Mouse (Mus musculus) limb, embryonic 15.5 days (tissue): ENCODE data around the gene Slc36a2. TPM values are rescaled to one million over a fixed set of nuclear protein-coding genes. Genes with fewer than 3 reads are reported as not detected.
A peak's percentile ranks its signal among the peaks of the same experiment; 100 is the strongest.

Experiments
- ATAC-seq: fragments of 200-750 bp; cut with Nextera tagmentation; 2 replicates; pipeline ENCODE4 v1.8.0; 2017; ENCODE audit warnings: low read depth, moderate TSS enrichment; ENCODE audit not compliant: insufficient number of reproducible peaks, low FRiP score, low TSS enrichment
- H3K27ac ChIP-seq: fragments of 300-500 bp; sonication (generic); 2 replicates; pipeline ENCODE4 v1.5.1; 2015; ENCODE audit warnings: moderate library complexity, mild to moderate bottlenecking, inconsistent platforms
- H3K27me3 ChIP-seq: fragments of 300-500 bp; sonication (generic); 2 replicates; pipeline ENCODE4 v1.6.1; 2015; ENCODE audit warnings: inconsistent platforms
- H3K36me3 ChIP-seq: fragments of 300-500 bp; sonication (generic); 2 replicates; pipeline ENCODE4 v1.6.1; 2015; ENCODE audit warnings: inconsistent platforms
- H3K4me1 ChIP-seq: fragments of 300-500 bp; sonication (generic); 2 replicates; pipeline ENCODE4 v1.6.1; 2015; ENCODE audit warnings: inconsistent platforms
- H3K4me2 ChIP-seq: fragments of 300-500 bp; sonication (generic); 2 replicates; pipeline ENCODE4 v1.6.1; 2015; ENCODE audit warnings: mild to moderate bottlenecking, inconsistent platforms
- H3K4me3 ChIP-seq: fragments of 300-500 bp; sonication (generic); 2 replicates; pipeline ENCODE4 v1.5.1; 2015; ENCODE audit warnings: mild to moderate bottlenecking, inconsistent platforms
- H3K9ac ChIP-seq: fragments of 300-500 bp; sonication (generic); 2 replicates; pipeline ENCODE4 v1.6.1; 2015; ENCODE audit warnings: inconsistent platforms
- H3K9me3 ChIP-seq: fragments of 300-500 bp; sonication (generic); 2 replicates; pipeline ENCODE4 v1.6.1; 2016; ENCODE audit warnings: inconsistent platforms
- WGBS: fragments of 180-500 bp; shearing (Covaris S2); methylation state at CpG from one replicate; pipeline ENCODE4 v1.1.7; 2015; 5-methylcytosine and 5-hydroxymethylcytosine counted together
- polyA plus RNA-seq: library from polyadenylated mRNA; unstranded; fragments of >200 nt; fragmentation: Nextera tagmentation; extraction: Ambion mirVana; gene quantifications from 2 replicates; pipeline ENCODE4 v1.2.1, GENCODE M21; 2015

Slc36a2 gene
- polyA plus RNA-seq, 1 experiment from 2014 or later, result 2.1 TPM

- H3K9ac ChIP-seq, result no peak within 1 kb of the TSS
- no peak within 1 kb of the TSS for H3K4me2 ChIP-seq
- ATAC-seq, result no peak
- H3K27me3 ChIP-seq, result no peaks in the 10 kb centered on the region
- no peak within 1 kb of the TSS for H3K4me3 ChIP-seq
- no peak within 1 kb of the TSS for H3K27ac ChIP-seq
- H3K4me1 ChIP-seq, result no peaks in the 10 kb centered on the region
- H3K9me3 ChIP-seq, result no peaks in the 10 kb centered on the region; the same call in 1 of the 2 replicates
- no peaks in the 10 kb centered on the region for H3K36me3 ChIP-seq
- 73% methylated on average over 3 of the region's 3 CpGs for WGBS
These were observed 33.3 kb downstream of the Slc36a2 start, which contains the start of gene Slc36a3 for GRCm38 (mm10) chr11:55151608-55152007. Gene Slc36a3 (minus strand): TSS chr11:55151708.

- WGBS, result 72% methylated on average over 4 of the region's 4 CpGs
- Histone ChIP-seq H3K9ac (no peak overlapping the region), H3K4me3 (no peak overlapping the region), H3K27me3 (no peaks in the 10 kb centered on the region), H3K4me1 (no peaks in the 10 kb centered on the region), H3K27ac (no peak overlapping the region), H3K4me2 (no peak overlapping the region), H3K36me3 (no peaks in the 10 kb centered on the region), H3K9me3 (no peaks in the 10 kb centered on the region)
- no peak for ATAC-seq
These were observed 36.4 kb downstream of the Slc36a2 start for GRCm38 (mm10) chr11:55148461-55148860.

- ATAC-seq, result no peak
- H3K36me3 ChIP-seq, result no peaks in the 10 kb centered on the region
- H3K27ac ChIP-seq, result no peak overlapping the region
These were observed 37.5 kb downstream of the Slc36a2 start for GRCm38 (mm10) chr11:55147423-55147822.

GRCm38 (mm10) chr11:55146855-55147254, 38.0 kb downstream of the Slc36a2 start:
- Histone ChIP-seq H3K27me3 (no peaks in the 10 kb centered on the region), H3K4me1 (no peaks in the 10 kb centered on the region), H3K27ac (no peak overlapping the region), H3K9me3 (no peaks in the 10 kb centered on the region), H3K4me3 (no peak overlapping the region), H3K9ac (no peak overlapping the region), H3K36me3 (no peaks in the 10 kb centered on the region), H3K4me2 (no peak overlapping the region)
- ATAC-seq, result no peak
- WGBS, result 79% methylated on average over 1 of the region's 1 CpGs

More at GRCm38 (mm10) chr11:55147423-55147822, 37.5 kb downstream of the Slc36a2 start:
- Histone ChIP-seq H3K4me2 (no peak overlapping the region), H3K9me3 (no peaks in the 10 kb centered on the region), H3K4me1 (no peaks in the 10 kb centered on the region), H3K4me3 (no peak overlapping the region), H3K9ac (no peak overlapping the region), H3K27me3 (no peaks in the 10 kb centered on the region)
- WGBS, result 60% methylated on average over 6 of the region's 6 CpGs

GRCm38 (mm10) chr11:55144011-55144410, 40.9 kb downstream of the Slc36a2 start:
- no peak overlapping the region for H3K4me2 ChIP-seq
- H3K27ac ChIP-seq, result no peak overlapping the region
- no peaks in the 10 kb centered on the region for H3K36me3 ChIP-seq
- H3K27me3 ChIP-seq, result no peaks in the 10 kb centered on the region
- 41% methylated on average over 5 of the region's 5 CpGs for WGBS
- no peaks in the 10 kb centered on the region for H3K9me3 ChIP-seq
- no peaks in the 10 kb centered on the region for H3K4me1 ChIP-seq
- H3K9ac ChIP-seq, result no peak overlapping the region
- ATAC-seq, result peak; percentile 54; the same call in 1 of the 2 replicates
- no peak overlapping the region for H3K4me3 ChIP-seq

GRCm38 (mm10) chr11:55141502-55141901, 43.4 kb downstream of the Slc36a2 start:
- H3K27ac ChIP-seq, result no peak overlapping the region
- H3K4me1 ChIP-seq, result no peaks in the 10 kb centered on the region
- H3K36me3 ChIP-seq, result no peaks in the 10 kb centered on the region
- H3K9me3 ChIP-seq, result no peaks in the 10 kb centered on the region
- H3K4me3 ChIP-seq, result no peak overlapping the region
- no peak for ATAC-seq
- no peaks in the 10 kb centered on the region for H3K27me3 ChIP-seq
- no peak overlapping the region for H3K9ac ChIP-seq
- no peak overlapping the region for H3K4me2 ChIP-seq
- 84% methylated on average over 4 of the region's 4 CpGs for WGBS

- ATAC-seq, result no peak
- Histone ChIP-seq H3K36me3 (no peaks in the 10 kb centered on the region), H3K4me1 (no peaks in the 10 kb centered on the region), H3K4me2 (no peak overlapping the region), H3K9me3 (no peaks in the 10 kb centered on the region), H3K9ac (no peak overlapping the region), H3K27me3 (no peaks in the 10 kb centered on the region), H3K4me3 (no peak overlapping the region), H3K27ac (no peak overlapping the region)
These were observed 47.2 kb downstream of the Slc36a2 start for GRCm38 (mm10) chr11:55137646-55138045.

- Histone ChIP-seq H3K9ac (no peak overlapping the region), H3K9me3 (no peaks in the 10 kb centered on the region), H3K4me2 (no peak overlapping the region), H3K27me3 (no peaks in the 10 kb centered on the region), H3K4me3 (no peak overlapping the region), H3K27ac (no peak overlapping the region), H3K4me1 (no peaks in the 10 kb centered on the region), H3K36me3 (no peaks in the 10 kb centered on the region)
- ATAC-seq, result no peak
- 79% methylated on average over 15 of the region's 15 CpGs for WGBS
These were observed 47.9 kb downstream of the Slc36a2 start for GRCm38 (mm10) chr11:55136770-55137547.

GRCm38 (mm10) chr11:55134871-55135270, 50.0 kb downstream of the Slc36a2 start:
- H3K27me3 ChIP-seq, result no peaks in the 10 kb centered on the region
- no peak overlapping the region for H3K9ac ChIP-seq
- H3K4me1 ChIP-seq, result no peaks in the 10 kb centered on the region
- H3K36me3 ChIP-seq, result no peaks in the 10 kb centered on the region
- H3K9me3 ChIP-seq, result no peaks in the 10 kb centered on the region
- H3K4me2 ChIP-seq, result no peak overlapping the region
- WGBS, result 86% methylated on average over 5 of the region's 5 CpGs
- no peak overlapping the region for H3K27ac ChIP-seq
- no peak for ATAC-seq
- no peak overlapping the region for H3K4me3 ChIP-seq

- 88% methylated on average over 1 of the region's 1 CpGs for WGBS
- no peak overlapping the region for H3K4me2 ChIP-seq
These were observed 50.5 kb downstream of the Slc36a2 start for GRCm38 (mm10) chr11:55134407-55134806.

GRCm38 (mm10) chr11:55133204-55133603, 51.7 kb downstream of the Slc36a2 start:
- H3K27ac ChIP-seq, result no peak overlapping the region
- no peaks in the 10 kb centered on the region for H3K27me3 ChIP-seq
- 94% methylated on average over 1 of the region's 1 CpGs for WGBS
- no peak for ATAC-seq
- no peaks in the 10 kb centered on the region for H3K4me1 ChIP-seq
- no peak overlapping the region for H3K9ac ChIP-seq
- H3K4me3 ChIP-seq, result no peak overlapping the region
- no peaks in the 10 kb centered on the region for H3K36me3 ChIP-seq
- no peak overlapping the region for H3K4me2 ChIP-seq
- H3K9me3 ChIP-seq, result no peaks in the 10 kb centered on the region

More at GRCm38 (mm10) chr11:55134407-55134806, 50.5 kb downstream of the Slc36a2 start:
- H3K4me1 ChIP-seq, result no peaks in the 10 kb centered on the region
- no peak for ATAC-seq
- H3K36me3 ChIP-seq, result no peaks in the 10 kb centered on the region
- no peak overlapping the region for H3K4me3 ChIP-seq
- no peaks in the 10 kb centered on the region for H3K9me3 ChIP-seq
- no peak overlapping the region for H3K9ac ChIP-seq
- H3K27ac ChIP-seq, result no peak overlapping the region
- no peaks in the 10 kb centered on the region for H3K27me3 ChIP-seq

- H3K4me3 ChIP-seq, result no peak overlapping the region
- no peaks in the 10 kb centered on the region for H3K36me3 ChIP-seq
- no peak overlapping the region for H3K9ac ChIP-seq
- ATAC-seq, result no peak
- H3K27me3 ChIP-seq, result no peaks in the 10 kb centered on the region
- no peaks in the 10 kb centered on the region for H3K4me1 ChIP-seq
- H3K9me3 ChIP-seq, result no peaks in the 10 kb centered on the region
- H3K4me2 ChIP-seq, result no peak overlapping the region
- H3K27ac ChIP-seq, result no peak overlapping the region
- 76% methylated on average over 1 of the region's 1 CpGs for WGBS
These were observed 52.9 kb downstream of the Slc36a2 start for GRCm38 (mm10) chr11:55131946-55132345.
